Mouse (Mus musculus): ENCODE measurements at regions not wholly inside any gene's neighbourhood (a gene's known extent, or its start where the extent isn't known, plus 50 kb on each side); places are given as distances from the start of the nearest gene placed in this dataset.

DNA sequence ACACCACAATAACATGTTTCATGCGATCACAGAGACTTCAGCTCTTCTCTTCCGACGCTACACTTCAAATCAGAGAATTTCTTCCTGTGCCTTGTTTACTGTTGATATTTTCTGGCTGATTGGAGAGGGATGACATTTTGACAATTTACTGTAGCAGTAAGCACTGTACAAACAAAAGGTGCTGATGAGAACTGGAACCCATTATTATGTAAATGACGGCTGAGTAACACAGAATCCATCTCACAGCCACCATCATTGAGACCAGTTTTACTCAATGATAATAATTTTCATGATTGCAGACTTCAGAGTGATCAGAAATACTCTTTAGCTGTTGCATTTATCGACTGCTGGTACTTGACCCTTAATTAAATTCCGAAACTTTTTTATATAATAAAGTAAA lies 341.5 kb upstream of the Pou3f3 start:
- no peak overlapping the region for H3K4me2 ChIP-seq (ENCODE audit: low read depth, low read length)
- no peak overlapping the region for H3K27ac ChIP-seq (replicated peaks; ENCODE audit: low read depth, low read length)
- H3K36me3 ChIP-seq (replicated peaks; ENCODE audit: control insufficient read depth, insufficient read depth, low read depth, low read length): no peaks in the 10 kb centered on the region
- H3K4me3 ChIP-seq (ENCODE audit: low read depth, low read length): no peak overlapping the region
- ATAC-seq (replicated peaks; ENCODE audit: insufficient number of reproducible peaks, low FRiP score, low TSS enrichment, low read depth) (no peak), DNase-seq (ENCODE audit: low spot score) (no peak)
- WGBS: 90% methylated on average over 6 of the region's 6 CpGs
- H3K9ac ChIP-seq (replicated peaks; ENCODE audit: low read length): no peak overlapping the region
- no peaks in the 10 kb centered on the region for H3K9me3 ChIP-seq (replicated peaks; ENCODE audit: control insufficient read depth, low read length)
- no peaks in the 10 kb centered on the region for H3K4me1 ChIP-seq (ENCODE audit: control insufficient read depth, insufficient read depth, low read length)
- H3K27me3 ChIP-seq (ENCODE audit: control insufficient read depth, insufficient read depth, low read length): no peaks in the 10 kb centered on the region

DNA sequence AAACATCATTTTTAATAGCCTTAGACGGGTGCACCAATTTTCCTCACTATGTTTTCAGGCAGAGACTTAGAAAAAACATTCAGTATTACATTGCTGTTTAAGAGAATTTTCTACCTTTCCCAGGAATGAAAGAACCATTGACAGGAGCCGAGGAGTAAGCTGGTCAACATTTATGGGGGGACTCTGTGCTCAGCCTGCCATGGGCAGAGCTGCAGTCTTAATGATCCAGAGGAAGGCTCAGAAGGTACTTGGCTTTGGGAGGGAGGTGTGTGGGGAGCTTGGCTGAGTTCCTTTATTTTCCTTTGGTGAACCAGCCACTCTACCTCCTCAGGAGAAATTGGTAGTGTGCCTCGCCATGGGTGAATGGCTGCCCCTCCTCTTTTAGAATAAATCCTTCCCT lies 333.1 kb upstream of the Pou3f3 start:
- no peak for ATAC-seq (replicated peaks; ENCODE audit: insufficient number of reproducible peaks, low FRiP score, low TSS enrichment, low read depth)
- no peaks in the 10 kb centered on the region for H3K9me3 ChIP-seq (replicated peaks; ENCODE audit: control insufficient read depth, low read length)
- H3K4me3 ChIP-seq (ENCODE audit: low read depth, low read length): no peak overlapping the region
- WGBS: 77% methylated on average over 3 of the region's 3 CpGs
- H3K9ac ChIP-seq (replicated peaks; ENCODE audit: low read length): no peak overlapping the region
- H3K4me2 ChIP-seq (ENCODE audit: low read depth, low read length): no peak overlapping the region
- no peaks in the 10 kb centered on the region for H3K27me3 ChIP-seq (ENCODE audit: control insufficient read depth, insufficient read depth, low read length)
- DNase-seq (ENCODE audit: low spot score): no peak
- H3K36me3 ChIP-seq (replicated peaks; ENCODE audit: control insufficient read depth, insufficient read depth, low read depth, low read length): no peaks in the 10 kb centered on the region
- H3K27ac ChIP-seq (replicated peaks; ENCODE audit: low read depth, low read length): no peak overlapping the region
- no peaks in the 10 kb centered on the region for H3K4me1 ChIP-seq (ENCODE audit: control insufficient read depth, insufficient read depth, low read length)

DNA sequence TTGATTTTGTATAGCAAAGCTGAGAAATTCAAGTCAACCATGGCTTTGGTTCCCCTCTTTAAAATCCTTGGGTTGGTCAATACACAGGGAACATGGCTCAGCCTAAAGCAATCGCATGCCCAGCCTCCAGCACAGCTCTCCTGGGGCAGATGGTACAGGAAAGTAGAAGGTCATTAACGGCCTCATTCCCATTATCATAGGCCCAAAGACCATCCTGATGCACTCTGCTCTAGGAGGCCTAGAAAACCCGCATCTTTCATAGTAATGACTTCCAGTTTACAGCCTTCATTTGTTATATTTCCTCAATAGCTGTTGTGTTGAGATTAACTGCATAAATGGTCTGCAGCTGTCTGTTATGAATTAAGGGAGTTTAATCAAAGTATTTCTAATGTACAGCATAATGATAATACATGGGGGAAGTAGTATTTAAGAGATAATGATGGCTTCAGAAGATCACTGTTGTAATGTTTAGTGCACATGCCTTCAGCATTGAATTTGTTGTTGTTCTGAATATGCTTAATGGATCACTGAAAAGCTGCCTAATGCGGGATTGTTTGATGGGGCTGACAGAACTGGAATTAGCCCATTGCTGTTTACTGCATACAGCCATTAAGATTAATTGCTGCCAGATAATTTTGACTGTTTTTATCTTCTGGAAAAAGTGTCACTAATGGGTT lies 329.8 kb upstream of the Pou3f3 start:
- no peak for ATAC-seq (replicated peaks; ENCODE audit: insufficient number of reproducible peaks, low FRiP score, low TSS enrichment, low read depth)

DNA sequence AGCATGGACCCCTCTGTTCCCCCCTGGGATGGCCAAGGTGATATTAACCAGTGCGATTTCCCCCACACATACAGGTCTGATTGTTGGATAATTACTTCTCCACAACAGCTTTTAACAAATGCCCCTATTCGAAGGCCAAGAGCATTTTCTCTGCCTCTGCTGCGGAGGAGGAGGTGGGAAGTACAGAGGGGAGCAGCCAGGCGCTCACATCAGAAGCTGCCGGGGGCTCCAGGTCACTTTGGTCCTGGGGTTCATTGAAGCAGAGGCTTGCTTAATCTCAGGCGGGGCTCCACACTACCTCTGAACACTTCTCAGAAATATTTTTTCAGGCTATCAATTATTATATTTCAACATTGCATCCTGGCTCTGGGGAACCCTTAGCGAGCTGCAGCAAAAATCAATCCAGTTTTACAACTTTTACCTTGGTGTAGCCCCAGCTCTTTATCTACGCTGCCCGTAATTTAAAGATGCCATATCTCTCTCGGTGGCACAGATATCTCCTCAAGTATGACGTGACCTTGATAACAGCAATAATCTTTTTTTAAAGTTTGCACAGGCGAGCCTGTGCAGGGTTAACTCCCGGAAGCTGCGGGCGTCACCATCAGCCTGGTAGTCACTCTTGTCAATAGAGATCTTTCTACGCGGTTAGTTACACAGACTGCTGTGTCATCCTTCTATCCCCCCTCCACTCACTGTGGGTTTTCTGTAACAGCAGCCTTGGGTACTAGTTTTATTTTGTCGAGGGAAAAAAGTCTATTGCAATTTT lies 307.5 kb upstream of the Pou3f3 start:
- DNase-seq (ENCODE audit: low spot score) (no peak), ATAC-seq (replicated peaks; ENCODE audit: insufficient number of reproducible peaks, low FRiP score, low TSS enrichment, low read depth) (no peak)
- Histone ChIP-seq H3K4me1 (ENCODE audit: control insufficient read depth, insufficient read depth, low read length) (no peaks in the 10 kb centered on the region), H3K4me2 (ENCODE audit: low read depth, low read length) (no peak overlapping the region), H3K27ac (replicated peaks; ENCODE audit: low read depth, low read length) (no peak overlapping the region), H3K4me3 (ENCODE audit: low read depth, low read length) (no peak overlapping the region), H3K9ac (replicated peaks; ENCODE audit: low read length) (no peak overlapping the region), H3K36me3 (replicated peaks; ENCODE audit: control insufficient read depth, insufficient read depth, low read depth, low read length) (no peaks in the 10 kb centered on the region), H3K27me3 (ENCODE audit: control insufficient read depth, insufficient read depth, low read length) (no peaks in the 10 kb centered on the region), H3K9me3 (replicated peaks; ENCODE audit: control insufficient read depth, low read length) (no peaks in the 10 kb centered on the region)
- WGBS: 68% methylated on average over 18 of the region's 18 CpGs

More for the DNA sequence above, 329.8 kb upstream of the Pou3f3 start:
- Histone ChIP-seq H3K4me1 (ENCODE audit: control insufficient read depth, insufficient read depth, low read length) (no peaks in the 10 kb centered on the region), H3K27ac (replicated peaks; ENCODE audit: low read depth, low read length) (no peak overlapping the region), H3K4me2 (ENCODE audit: low read depth, low read length) (no peak overlapping the region), H3K4me3 (ENCODE audit: low read depth, low read length) (no peak overlapping the region), H3K27me3 (ENCODE audit: control insufficient read depth, insufficient read depth, low read length) (no peaks in the 10 kb centered on the region), H3K9me3 (replicated peaks; ENCODE audit: control insufficient read depth, low read length) (no peaks in the 10 kb centered on the region), H3K36me3 (replicated peaks; ENCODE audit: control insufficient read depth, insufficient read depth, low read depth, low read length) (no peaks in the 10 kb centered on the region), H3K9ac (replicated peaks; ENCODE audit: low read length) (no peak overlapping the region)
- 77% methylated on average over 4 of the region's 4 CpGs for WGBS
- no peak for DNase-seq (ENCODE audit: low spot score)

DNA sequence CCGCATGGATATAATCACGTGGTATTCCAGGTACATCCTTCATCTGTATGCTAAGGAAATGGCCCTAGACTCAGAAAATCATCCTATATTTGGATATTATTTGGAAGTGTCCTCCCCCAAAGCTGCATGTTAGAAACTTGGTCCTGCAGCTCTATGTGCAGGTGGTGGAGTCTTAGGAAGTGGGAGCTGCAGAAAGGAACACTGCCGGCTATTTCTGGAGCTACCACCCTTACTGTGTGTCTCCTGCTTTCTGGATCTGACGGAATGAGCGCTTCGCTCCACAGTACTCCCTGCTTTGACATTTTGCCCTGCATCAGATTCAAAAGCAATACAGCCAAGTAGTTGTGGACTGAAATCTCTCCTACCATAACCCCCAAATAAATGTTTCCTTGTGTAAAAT lies 306.8 kb upstream of the Pou3f3 start:
- 94% methylated on average over 6 of the region's 6 CpGs for WGBS
- ATAC-seq (replicated peaks; ENCODE audit: insufficient number of reproducible peaks, low FRiP score, low TSS enrichment, low read depth): no peak

DNA sequence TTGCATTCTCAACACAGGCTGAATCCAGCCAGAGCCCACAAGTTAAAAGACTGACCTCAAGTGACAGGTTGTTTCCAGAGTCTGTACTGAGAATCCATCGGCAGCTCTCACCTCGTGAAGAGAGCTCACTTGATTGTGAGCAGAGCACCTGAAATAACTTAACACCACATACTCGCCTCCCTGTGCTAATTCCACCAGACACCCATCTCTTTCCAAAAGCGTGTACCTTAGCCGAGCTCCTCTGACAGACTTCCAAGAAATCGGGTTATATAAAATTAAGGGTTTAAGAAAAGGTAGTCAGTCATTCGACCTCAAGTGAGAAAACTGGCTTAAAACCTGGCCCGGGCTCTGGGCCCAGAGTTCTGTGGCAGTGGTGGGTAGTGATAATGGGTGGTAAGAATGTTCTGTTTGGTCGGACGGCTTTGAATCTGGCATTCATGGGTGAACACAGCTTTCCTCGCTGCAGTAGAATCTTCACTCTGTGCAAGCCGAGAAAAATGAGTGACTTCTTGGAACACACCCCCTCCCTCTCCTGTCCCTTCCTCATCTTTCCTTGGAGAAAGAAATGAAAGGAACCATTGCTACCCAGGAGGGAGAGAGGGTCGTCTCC lies 299.8 kb upstream of the Pou3f3 start:
- Histone ChIP-seq H3K27me3 (ENCODE audit: control insufficient read depth, insufficient read depth, low read length) (no peaks in the 10 kb centered on the region), H3K4me1 (ENCODE audit: control insufficient read depth, insufficient read depth, low read length) (no peaks in the 10 kb centered on the region), H3K4me2 (ENCODE audit: low read depth, low read length) (no peak overlapping the region), H3K4me3 (ENCODE audit: low read depth, low read length) (no peak overlapping the region), H3K9ac (replicated peaks; ENCODE audit: low read length) (no peak overlapping the region), H3K27ac (replicated peaks; ENCODE audit: low read depth, low read length) (no peak overlapping the region), H3K9me3 (replicated peaks; ENCODE audit: control insufficient read depth, low read length) (no peaks in the 10 kb centered on the region), H3K36me3 (replicated peaks; ENCODE audit: control insufficient read depth, insufficient read depth, low read depth, low read length) (no peaks in the 10 kb centered on the region)
- WGBS: 82% methylated on average over 13 of the region's 13 CpGs
- ATAC-seq (replicated peaks; ENCODE audit: insufficient number of reproducible peaks, low FRiP score, low TSS enrichment, low read depth) (no peak), DNase-seq (ENCODE audit: low spot score) (no peak)

More for the DNA sequence above, 306.8 kb upstream of the Pou3f3 start:
- no peaks in the 10 kb centered on the region for H3K27me3 ChIP-seq (ENCODE audit: control insufficient read depth, insufficient read depth, low read length)
- H3K4me3 ChIP-seq (ENCODE audit: low read depth, low read length): no peak overlapping the region
- no peaks in the 10 kb centered on the region for H3K36me3 ChIP-seq (replicated peaks; ENCODE audit: control insufficient read depth, insufficient read depth, low read depth, low read length)
- H3K27ac ChIP-seq (replicated peaks; ENCODE audit: low read depth, low read length): no peak overlapping the region
- no peak overlapping the region for H3K9ac ChIP-seq (replicated peaks; ENCODE audit: low read length)
- DNase-seq (ENCODE audit: low spot score): no peak
- no peaks in the 10 kb centered on the region for H3K9me3 ChIP-seq (replicated peaks; ENCODE audit: control insufficient read depth, low read length)
- H3K4me2 ChIP-seq (ENCODE audit: low read depth, low read length): no peak overlapping the region
- no peaks in the 10 kb centered on the region for H3K4me1 ChIP-seq (ENCODE audit: control insufficient read depth, insufficient read depth, low read length)

DNA sequence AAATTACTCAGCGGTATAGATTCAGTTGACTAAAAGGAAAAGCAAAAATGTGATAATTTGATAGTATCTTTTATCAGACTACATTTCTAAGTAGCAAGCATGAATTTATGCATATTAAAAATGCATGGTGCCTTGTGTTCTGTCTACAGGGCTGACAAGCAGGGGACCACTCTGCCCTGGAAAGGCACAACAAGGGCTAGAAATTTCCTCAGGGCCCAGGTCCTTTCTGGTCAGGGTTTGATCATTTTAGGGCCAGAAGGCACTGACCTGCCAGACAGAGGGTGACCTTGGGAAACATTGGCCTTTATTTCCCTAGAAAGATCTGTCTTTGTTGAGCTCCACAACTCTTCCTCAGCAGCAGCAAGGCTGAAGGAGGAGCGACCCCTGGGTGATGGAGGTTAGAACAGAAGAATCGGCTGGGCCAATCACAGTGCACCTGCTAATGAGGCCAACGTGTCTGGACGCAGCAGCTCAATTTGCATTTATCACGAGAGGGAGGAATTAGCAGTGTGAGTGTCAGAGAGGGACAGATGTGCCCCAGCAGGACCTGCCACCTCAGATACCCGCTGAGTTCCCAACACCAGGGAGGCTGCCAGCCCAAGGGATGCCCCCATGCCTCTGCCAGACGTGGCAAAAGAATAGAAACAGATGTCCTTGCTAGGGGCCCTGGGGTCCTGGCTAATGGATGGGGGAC lies 297.0 kb upstream of the Pou3f3 start:
- DNase-seq (ENCODE audit: low spot score) (no peak), ATAC-seq (replicated peaks; ENCODE audit: insufficient number of reproducible peaks, low FRiP score, low TSS enrichment, low read depth) (no peak; the same call in 1 of the 2 replicates)
- H3K36me3 ChIP-seq (replicated peaks; ENCODE audit: control insufficient read depth, insufficient read depth, low read depth, low read length): no peaks in the 10 kb centered on the region
- H3K4me3 ChIP-seq (ENCODE audit: low read depth, low read length): no peak overlapping the region
- no peak overlapping the region for H3K9ac ChIP-seq (replicated peaks; ENCODE audit: low read length)
- no peak overlapping the region for H3K27ac ChIP-seq (replicated peaks; ENCODE audit: low read depth, low read length)
- H3K27me3 ChIP-seq (ENCODE audit: control insufficient read depth, insufficient read depth, low read length): no peaks in the 10 kb centered on the region
- no peak overlapping the region for H3K4me2 ChIP-seq (ENCODE audit: low read depth, low read length)
- H3K9me3 ChIP-seq (replicated peaks; ENCODE audit: control insufficient read depth, low read length): no peaks in the 10 kb centered on the region
- WGBS: 29% methylated on average over 8 of the region's 8 CpGs
- H3K4me1 ChIP-seq (ENCODE audit: control insufficient read depth, insufficient read depth, low read length): no peaks in the 10 kb centered on the region
